Mouse (Mus musculus) midbrain, embryonic 11.5 days (tissue): ENCODE measurements around the gene Reg2. TPM values are rescaled to one million over a fixed set of nuclear protein-coding genes. Genes with fewer than 3 reads are reported as not detected.
"Not testable (repeated sequence)": the region's sequence is repeated elsewhere in the genome, so short reads cannot be mapped to it uniquely, and the experiment has no call there.

Experiments
- ATAC-seq: fragments of 200-750 bp; cut with Nextera tagmentation; 2 replicates; pipeline ENCODE4 v1.8.0; 2017; ENCODE audit warnings: moderate TSS enrichment, moderate library complexity; ENCODE audit not compliant: low FRiP score
- DNase-seq: peaks from one replicate; pipeline ENCODE4 v3.0.0; 2015; ENCODE audit warnings: low spot score; ENCODE audit errors: missing footprints
- H3K27ac ChIP-seq: fragments of 300-500 bp; sonication (generic); 2 replicates; pipeline ENCODE4 v1.5.1; 2014; ENCODE audit warnings: low read depth, low read length
- H3K27me3 ChIP-seq: fragments of 300-500 bp; sonication (generic); 2 replicates; pipeline ENCODE4 v1.6.1; 2014; ENCODE audit warnings: mild to moderate bottlenecking, low read length, moderate library complexity, mixed read lengths; ENCODE audit not compliant: control insufficient read depth, insufficient read depth
- H3K36me3 ChIP-seq: fragments of 300-500 bp; sonication (generic); 2 replicates; pipeline ENCODE4 v1.6.1; 2014; ENCODE audit warnings: mild to moderate bottlenecking, low read length, moderate library complexity, mixed read lengths; ENCODE audit not compliant: control insufficient read depth, insufficient read depth
- H3K4me1 ChIP-seq: fragments of 300-500 bp; sonication (generic); 2 replicates; pipeline ENCODE4 v1.6.1; 2014; ENCODE audit warnings: low read length; ENCODE audit not compliant: control insufficient read depth, insufficient read depth
- H3K4me2 ChIP-seq: fragments of 300-500 bp; sonication (generic); 2 replicates; pipeline ENCODE4 v1.6.1; 2014; ENCODE audit warnings: mild to moderate bottlenecking, moderate library complexity
- H3K4me3 ChIP-seq: fragments of 300-500 bp; sonication (generic); 2 replicates; pipeline ENCODE4 v1.5.1; 2014; ENCODE audit warnings: low read depth, low read length
- H3K9ac ChIP-seq: fragments of 300-500 bp; sonication (generic); 2 replicates; pipeline ENCODE4 v1.6.1; 2014; ENCODE audit warnings: low read length
- H3K9me3 ChIP-seq: fragments of 300-500 bp; sonication (generic); 2 replicates; pipeline ENCODE4 v1.6.1; 2016; ENCODE audit warnings: low read length; ENCODE audit not compliant: control insufficient read depth
- WGBS: fragments of 180-500 bp; shearing (Covaris S2); extraction: QIAGEN DNeasy Blood & Tissue Kit; methylation state at CpG from one replicate; pipeline ENCODE4 v1.1.7; 2014; 5-methylcytosine and 5-hydroxymethylcytosine counted together
- polyA plus RNA-seq: library from polyadenylated mRNA; unstranded; fragments of >200 nt; fragmentation: Nextera tagmentation; extraction: Ambion mirVana; gene quantifications from 2 replicates; pipeline ENCODE4 v1.2.1, GENCODE M21; 2014

Reg2 gene
- not detected in 2 replicates for polyA plus RNA-seq

- ATAC-seq, H3K4me3 ChIP-seq, H3K9me3 ChIP-seq, DNase-seq, H3K27me3 ChIP-seq, H3K27ac ChIP-seq, H3K4me1 ChIP-seq, H3K4me2 ChIP-seq, H3K36me3 ChIP-seq, H3K9ac ChIP-seq: not testable (repeated sequence)
- WGBS, result 93% methylated on average over 4 of the region's 17 CpGs
Measured at GRCm38 (mm10) chr6:78395323-78395722, at the start of gene Reg2. Gene Reg2 (plus strand): TSS chr6:78395623.

DNA sequence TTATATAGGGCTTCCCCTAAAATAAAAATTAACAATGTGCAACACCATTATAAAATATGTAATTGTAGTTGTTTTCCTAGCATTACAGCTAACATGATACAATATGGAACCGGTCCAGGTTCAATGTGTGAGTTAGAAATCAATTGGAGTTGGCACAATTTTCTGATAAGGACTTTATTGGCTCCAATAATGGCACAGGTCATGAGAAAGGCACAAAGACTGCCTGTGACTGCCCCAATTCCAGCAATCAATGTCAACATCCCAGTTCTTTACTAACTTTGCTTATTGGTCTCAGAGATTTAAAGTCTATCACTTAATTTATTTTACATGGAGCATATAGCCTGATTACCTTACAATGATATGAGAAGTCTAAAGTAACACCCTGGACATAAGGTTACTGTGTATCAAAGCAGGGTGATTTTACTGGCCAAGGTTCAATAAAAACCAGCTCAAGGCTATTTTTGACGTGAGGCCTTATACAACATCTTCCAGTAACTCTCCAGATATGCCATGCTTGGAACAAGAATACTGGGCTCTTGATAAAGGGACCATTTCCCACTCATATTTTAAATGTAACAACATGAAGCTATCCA lies 33.4 kb upstream of the Reg2 start:
- DNase-seq, result no peak
- no peak overlapping the region for H3K4me2 ChIP-seq
- no peaks in the 10 kb centered on the region for H3K9me3 ChIP-seq
- no peaks in the 10 kb centered on the region for H3K4me1 ChIP-seq
- H3K27me3 ChIP-seq, result no peaks in the 10 kb centered on the region
- 75% methylated on average over 2 of the region's 2 CpGs for WGBS
- no peak overlapping the region for H3K9ac ChIP-seq
- H3K4me3 ChIP-seq, result no peak overlapping the region
- no peak overlapping the region for H3K27ac ChIP-seq
- no peaks in the 10 kb centered on the region for H3K36me3 ChIP-seq
- no peak for ATAC-seq

DNA sequence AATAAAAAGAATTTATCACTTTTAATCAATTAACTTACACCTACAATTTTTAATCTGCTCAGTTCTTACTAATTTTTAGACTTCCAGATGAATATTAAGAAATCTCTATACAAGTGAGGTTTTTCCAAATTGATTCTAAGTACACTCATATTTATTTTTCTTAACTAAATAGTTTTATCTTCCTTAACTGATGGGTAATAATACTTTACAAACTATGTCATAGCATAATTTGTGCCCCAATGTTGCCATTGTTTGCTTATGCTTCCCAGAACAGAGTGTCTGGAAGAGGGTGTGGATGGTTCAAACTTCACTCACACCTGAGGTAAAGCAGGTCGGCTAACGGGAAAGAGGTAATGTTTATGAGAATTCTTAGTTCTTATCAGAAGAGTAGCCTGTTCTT lies 25.1 kb upstream of the Reg2 start, which contains the start of gene Reg3b:
Gene Reg3b (plus strand): TSS at position 301 of the 400 bp plus-strand sequence.
- Histone ChIP-seq H3K9ac (no peak within 1 kb of the TSS), H3K4me1 (no peaks in the 10 kb centered on the region), H3K4me3 (no peak within 1 kb of the TSS), H3K9me3 (no peaks in the 10 kb centered on the region), H3K36me3 (no peaks in the 10 kb centered on the region), H3K27me3 (no peaks in the 10 kb centered on the region), H3K4me2 (no peak within 1 kb of the TSS), H3K27ac (no peak within 1 kb of the TSS)
- no peak for DNase-seq
- ATAC-seq, result no peak
- WGBS, result 88% methylated on average over 2 of the region's 2 CpGs

- 83% methylated on average over 2 of the region's 2 CpGs for WGBS
- Histone ChIP-seq H3K27me3 (no peaks in the 10 kb centered on the region), H3K36me3 (no peaks in the 10 kb centered on the region), H3K9ac (no peak within 1 kb of the TSS), H3K4me3 (no peak within 1 kb of the TSS), H3K27ac (no peak within 1 kb of the TSS), H3K4me1 (no peaks in the 10 kb centered on the region), H3K4me2 (no peak within 1 kb of the TSS), H3K9me3 (no peaks in the 10 kb centered on the region)
- DNase-seq (no peak), ATAC-seq (no peak)
Measured at GRCm38 (mm10) chr6:78378765-78379164, 16.7 kb upstream of the Reg2 start, which contains the start of gene Reg3d. Gene Reg3d (minus strand): TSS chr6:78378865.

DNA sequence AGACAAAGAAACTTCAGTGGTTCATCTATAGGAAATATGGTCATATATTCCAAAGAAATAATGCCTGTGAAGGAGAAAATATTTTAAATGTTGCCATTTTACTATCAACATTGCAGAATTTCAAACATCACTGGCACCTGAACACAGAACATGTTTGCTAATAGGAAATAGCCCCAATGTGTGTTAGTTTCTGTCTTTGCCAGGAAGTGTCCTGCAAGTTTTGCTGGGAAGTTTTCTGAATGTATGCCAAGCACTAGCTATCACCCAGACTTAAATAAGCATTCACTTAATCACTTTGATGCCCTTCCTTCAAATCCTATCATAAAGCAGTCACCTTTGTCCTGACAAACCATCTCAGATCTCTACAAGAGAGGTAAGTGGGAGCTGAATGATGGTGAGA lies 15.0 kb upstream of the Reg2 start, which contains the start of gene Reg3a:
Gene Reg3a (plus strand): TSS at position 301 of the 400 bp plus-strand sequence.
- Histone ChIP-seq H3K9me3 (no peaks in the 10 kb centered on the region), H3K4me2 (no peak within 1 kb of the TSS), H3K9ac (no peak within 1 kb of the TSS), H3K27ac (no peak within 1 kb of the TSS), H3K4me3 (no peak within 1 kb of the TSS), H3K27me3 (no peaks in the 10 kb centered on the region), H3K36me3 (no peaks in the 10 kb centered on the region), H3K4me1 (no peaks in the 10 kb centered on the region)
- no peak for ATAC-seq
- no peak for DNase-seq

DNA sequence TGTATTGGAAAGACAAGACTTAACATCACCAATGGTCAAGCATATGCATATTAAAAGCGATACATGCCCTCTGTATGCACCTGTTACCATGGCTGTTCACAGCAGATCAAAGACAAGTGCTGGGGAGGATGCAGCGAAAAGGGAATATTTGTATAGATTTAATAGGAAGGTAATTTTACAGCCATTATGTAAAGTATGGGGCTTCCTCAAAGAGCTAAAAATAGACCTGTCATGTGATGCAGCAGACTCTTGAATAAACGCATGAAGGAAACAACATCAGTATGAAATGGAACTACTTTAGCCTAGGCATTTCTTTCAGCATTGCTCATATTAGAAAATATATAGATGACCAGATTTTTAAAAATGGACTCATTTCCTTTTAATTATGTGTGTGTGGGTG lies 9.8 kb upstream of the Reg2 start:
- ATAC-seq (no peak), DNase-seq (no peak)
- Histone ChIP-seq H3K27me3 (no peaks in the 10 kb centered on the region), H3K9ac (no peak overlapping the region), H3K36me3 (no peaks in the 10 kb centered on the region), H3K27ac (no peak overlapping the region), H3K4me3 (no peak overlapping the region), H3K9me3 (no peaks in the 10 kb centered on the region), H3K4me2 (no peak overlapping the region), H3K4me1 (no peaks in the 10 kb centered on the region)
- 89% methylated on average over 3 of the region's 3 CpGs for WGBS

DNA sequence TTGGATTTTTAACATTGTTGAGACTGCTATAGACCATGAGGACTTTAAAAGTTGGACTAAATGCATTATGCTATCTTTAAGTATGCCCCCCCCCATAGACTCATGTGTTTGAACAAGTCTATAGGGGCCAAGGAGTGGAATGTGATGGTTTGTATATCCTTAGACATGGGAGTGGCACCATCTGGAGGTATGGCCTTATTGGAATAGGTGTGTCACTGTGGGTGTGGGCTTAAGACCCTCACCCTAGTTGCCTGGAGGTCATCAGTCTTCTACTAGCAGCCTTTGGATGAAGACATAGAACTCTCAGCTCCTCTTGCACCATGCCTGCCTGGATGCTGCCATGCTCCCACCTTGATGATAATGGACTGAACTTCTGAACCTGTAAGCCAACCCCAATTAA lies 27.0 kb downstream of the Reg2 start, which contains the start of gene Reg1:
Gene Reg1 (plus strand): TSS at position 301 of the 400 bp plus-strand sequence.
- not testable (repeated sequence) for H3K4me1 ChIP-seq, DNase-seq, ATAC-seq, H3K27me3 ChIP-seq, H3K9ac ChIP-seq, H3K4me2 ChIP-seq, H3K4me3 ChIP-seq, H3K9me3 ChIP-seq, H3K36me3 ChIP-seq, H3K27ac ChIP-seq

DNA sequence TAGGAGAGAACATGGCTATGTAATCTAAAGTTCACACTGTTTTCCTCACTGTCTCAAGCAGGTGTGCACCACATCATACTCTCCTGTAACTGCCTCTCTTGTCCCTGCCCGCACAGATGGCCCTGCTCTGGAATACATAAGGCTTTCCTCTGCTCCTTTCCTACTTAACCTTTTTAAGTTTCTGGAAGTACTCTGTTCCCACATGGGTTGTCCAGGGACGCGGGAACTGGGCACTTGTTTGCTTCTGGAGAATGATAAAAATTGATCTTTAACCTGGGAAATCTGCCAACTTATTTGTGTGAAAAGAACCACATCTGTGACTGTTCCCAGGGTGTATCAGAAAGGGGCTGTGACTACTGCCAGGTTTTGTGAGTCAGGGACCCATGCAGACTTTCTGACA lies 30.1 kb downstream of the Reg2 start:
- no peaks in the 10 kb centered on the region for H3K9me3 ChIP-seq
- H3K27ac ChIP-seq, result no peak overlapping the region
- no peaks in the 10 kb centered on the region for H3K4me1 ChIP-seq
- no peaks in the 10 kb centered on the region for H3K27me3 ChIP-seq
- WGBS, result 89% methylated on average over 3 of the region's 3 CpGs
- H3K4me3 ChIP-seq, result no peak overlapping the region
- DNase-seq, result no peak
- ATAC-seq, result no peak
- H3K9ac ChIP-seq, result no peak overlapping the region
- H3K36me3 ChIP-seq, result no peaks in the 10 kb centered on the region
- H3K4me2 ChIP-seq, result no peak overlapping the region

DNA sequence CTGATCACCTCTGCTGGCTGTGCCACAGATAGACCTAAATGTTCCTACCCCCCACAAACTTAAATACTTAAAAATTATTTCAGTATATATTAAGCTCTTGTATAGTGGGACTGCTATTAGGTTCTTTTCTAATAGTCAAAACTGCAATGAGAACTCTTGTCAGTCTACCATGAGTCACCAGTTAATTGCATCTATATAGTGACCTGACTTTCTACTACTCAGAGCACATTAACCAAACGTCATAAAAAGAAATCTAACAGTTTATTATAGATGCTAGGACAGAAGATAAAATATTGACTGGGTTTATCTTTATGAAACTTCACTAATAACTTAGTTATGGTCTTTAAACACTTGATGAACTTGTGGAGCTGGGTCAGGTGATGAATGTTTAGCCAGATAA lies 51.8 kb downstream of the Reg2 start:
- 76% methylated on average over 1 of the region's 1 CpGs for WGBS
- Histone ChIP-seq H3K9me3 (no peaks in the 10 kb centered on the region), H3K36me3 (no peaks in the 10 kb centered on the region), H3K4me1 (no peaks in the 10 kb centered on the region), H3K27ac (no peak overlapping the region), H3K9ac (no peak overlapping the region), H3K4me3 (no peak overlapping the region), H3K27me3 (no peaks in the 10 kb centered on the region), H3K4me2 (no peak overlapping the region)
- ATAC-seq (no peak), DNase-seq (no peak)
